Mouse (Mus musculus): ENCODE data around the gene G6pc. TPM values are rescaled to one million over a fixed set of nuclear protein-coding genes. Genes with fewer than 3 reads are reported as not detected.
"Not testable (repeated sequence)": the region's sequence is repeated elsewhere in the genome, so short reads cannot be mapped to it uniquely, and the experiment has no call there.

G6pc gene
- polyA plus RNA-seq (2015; fragmentation: Nextera tagmentation; extraction: Ambion mirVana) = not detected in 2 replicates

DNA sequence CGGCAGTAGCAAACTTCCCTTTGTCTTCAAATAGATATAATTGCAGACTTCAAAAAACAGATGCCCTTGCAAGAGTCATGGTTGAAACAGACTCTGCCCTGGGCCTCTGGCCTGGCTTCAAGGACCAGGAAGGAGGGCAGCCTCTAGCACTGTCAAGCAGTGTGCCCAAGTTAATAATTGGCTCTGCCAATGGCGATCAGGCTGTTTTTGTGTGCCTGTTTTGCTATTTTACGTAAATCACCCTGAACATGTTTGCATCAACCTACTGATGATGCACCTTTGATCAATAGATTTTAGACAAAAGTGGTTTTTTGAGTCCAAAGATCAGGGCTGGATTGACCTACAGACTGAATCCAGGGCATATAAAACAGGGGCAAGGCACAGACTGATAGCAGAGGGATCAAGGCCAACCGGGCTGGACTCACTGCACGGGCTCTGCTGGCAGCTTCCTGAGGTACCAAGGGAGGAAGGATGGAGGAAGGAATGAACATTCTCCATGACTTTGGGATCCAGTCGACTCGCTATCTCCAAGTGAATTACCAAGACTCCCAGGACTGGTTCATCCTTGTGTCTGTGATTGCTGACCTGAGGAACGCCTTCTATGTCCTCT lies at the start of gene G6pc:
Gene G6pc (plus strand): TSS at position 236 of the 610 bp plus-strand sequence.
- WGBS (ENCODE audit: insufficient replicate concordance) = 68% methylated on average over 8 of the region's 8 CpGs

GRCm38 (mm10) chr11:101323609-101324008 lies 43.8 kb upstream of the G6pc start:
- H3K9ac ChIP-seq = no peak overlapping the region
- H3K36me3 ChIP-seq (replicated peaks) = peaks cover 88% of the 10 kb centered on the region
- H3K27ac ChIP-seq (replicated peaks) = no peak overlapping the region
- peak; percentile 29; the same call in 1 of the 2 replicates for ATAC-seq (ENCODE audit: insufficient read depth)
- no peaks in the 10 kb centered on the region for H3K9me3 ChIP-seq (replicated peaks)
- no peak overlapping the region for H3K4me3 ChIP-seq (replicated peaks)
- H3K4me2 ChIP-seq = no peak overlapping the region
- peaks cover 13% of the 10 kb centered on the region for H3K4me1 ChIP-seq (replicated peaks)
- no peaks in the 10 kb centered on the region for H3K27me3 ChIP-seq
- WGBS (ENCODE audit: insufficient replicate concordance) = 29% methylated on average over 4 of the region's 4 CpGs

More for the DNA sequence above, at the start of gene G6pc:
- Histone ChIP-seq H3K4me1 (replicated peaks) (peaks cover 16% of the 10 kb centered on the region), H3K4me2 (no peak within 1 kb of the TSS), H3K36me3 (replicated peaks) (no peaks in the 10 kb centered on the region), H3K4me3 (replicated peaks) (no peak within 1 kb of the TSS), H3K27me3 (peaks cover 7% of the 10 kb centered on the region; the same call in 1 of the 2 replicates), H3K9ac (no peak within 1 kb of the TSS), H3K27ac (replicated peaks) (no peak within 1 kb of the TSS), H3K9me3 (replicated peaks) (no peaks in the 10 kb centered on the region)
- ATAC-seq (ENCODE audit: insufficient read depth) = no peak

- H3K9me3 ChIP-seq (replicated peaks) = no peaks in the 10 kb centered on the region
- H3K36me3 ChIP-seq (replicated peaks) = peaks cover 76% of the 10 kb centered on the region
- no peak within 1 kb of the TSS for H3K27ac ChIP-seq (replicated peaks)
- H3K4me1 ChIP-seq (replicated peaks) = peaks cover 3% of the 10 kb centered on the region; the same call in 1 of the 2 replicates
- WGBS (ENCODE audit: insufficient replicate concordance) = 81% methylated on average over 5 of the region's 5 CpGs
- H3K4me2 ChIP-seq = no peak within 1 kb of the TSS
- H3K4me3 ChIP-seq (replicated peaks) = no peak within 1 kb of the TSS
- no peak for ATAC-seq (ENCODE audit: insufficient read depth)
- no peak within 1 kb of the TSS for H3K9ac ChIP-seq
- no peaks in the 10 kb centered on the region for H3K27me3 ChIP-seq
Observed at GRCm38 (mm10) chr11:101324763-101325162, 42.6 kb upstream of the G6pc start, which contains the start of gene Aoc2. Aoc2 (plus strand) TSS chr11:101325063.

DNA sequence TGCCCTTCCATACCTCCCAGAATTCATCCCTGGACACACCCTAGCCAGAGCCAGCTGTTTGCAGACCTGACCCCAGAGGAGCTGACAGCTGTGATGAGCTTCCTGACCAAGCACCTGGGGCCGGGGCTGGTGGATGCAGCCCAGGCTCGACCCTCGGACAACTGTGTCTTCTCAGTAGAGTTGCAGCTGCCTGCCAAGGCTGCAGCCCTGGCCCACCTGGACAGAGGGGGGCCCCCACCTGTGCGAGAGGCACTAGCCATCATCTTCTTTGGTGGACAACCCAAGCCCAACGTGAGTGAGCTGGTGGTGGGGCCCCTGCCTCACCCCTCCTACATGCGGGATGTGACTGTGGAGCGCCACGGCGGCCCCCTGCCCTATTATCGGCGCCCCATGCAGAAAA lies 42.2 kb upstream of the G6pc start:
- H3K36me3 ChIP-seq (replicated peaks) = peaks cover 72% of the 10 kb centered on the region
- 87% methylated on average over 11 of the region's 11 CpGs for WGBS (ENCODE audit: insufficient replicate concordance)
- not testable (repeated sequence) for H3K27me3 ChIP-seq; H3K4me3 ChIP-seq (replicated peaks); ATAC-seq (ENCODE audit: insufficient read depth); H3K9me3 ChIP-seq (replicated peaks); H3K4me2 ChIP-seq; H3K4me1 ChIP-seq (replicated peaks); H3K9ac ChIP-seq; H3K27ac ChIP-seq (replicated peaks)

DNA sequence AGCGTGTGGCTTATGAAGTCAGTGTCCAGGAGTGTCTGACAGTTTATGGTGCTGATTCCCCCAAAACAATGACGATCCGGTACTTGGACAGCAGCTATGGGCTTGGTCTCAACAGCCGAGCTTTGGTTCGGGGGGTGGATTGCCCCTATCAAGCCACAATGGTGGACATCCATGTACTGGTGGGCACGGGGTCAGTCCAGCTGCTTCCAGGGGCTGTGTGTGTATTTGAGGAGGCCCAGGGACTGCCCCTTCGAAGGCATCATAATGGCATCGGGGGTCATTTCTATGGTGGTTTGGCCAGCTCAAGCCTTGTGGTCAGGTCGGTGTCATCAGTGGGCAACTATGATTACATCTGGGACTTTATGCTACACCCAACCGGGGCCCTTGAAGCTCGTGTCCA lies 41.2 kb upstream of the G6pc start:
- Histone ChIP-seq H3K9me3 (replicated peaks) (no peaks in the 10 kb centered on the region), H3K36me3 (replicated peaks) (peaks cover 62% of the 10 kb centered on the region), H3K4me3 (replicated peaks) (no peak overlapping the region), H3K4me2 (no peak overlapping the region), H3K4me1 (replicated peaks) (no peaks in the 10 kb centered on the region; the same call in 1 of the 2 replicates), H3K9ac (no peak overlapping the region), H3K27me3 (no peaks in the 10 kb centered on the region), H3K27ac (replicated peaks) (no peak overlapping the region)
- no peak for ATAC-seq (ENCODE audit: insufficient read depth)
- WGBS (ENCODE audit: insufficient replicate concordance) = 81% methylated on average over 11 of the region's 11 CpGs

- H3K27ac ChIP-seq (replicated peaks) = no peak overlapping the region
- H3K27me3 ChIP-seq = no peaks in the 10 kb centered on the region
- no peak for ATAC-seq (ENCODE audit: insufficient read depth)
- H3K9me3 ChIP-seq (replicated peaks) = no peaks in the 10 kb centered on the region
- no peak overlapping the region for H3K4me3 ChIP-seq (replicated peaks)
- 50% methylated on average over 3 of the region's 3 CpGs for WGBS (ENCODE audit: insufficient replicate concordance)
- no peaks in the 10 kb centered on the region; the same call in 1 of the 2 replicates for H3K4me1 ChIP-seq (replicated peaks)
- H3K9ac ChIP-seq = no peak overlapping the region
- no peak overlapping the region for H3K4me2 ChIP-seq
- H3K36me3 ChIP-seq (replicated peaks) = peaks cover 51% of the 10 kb centered on the region
Observed at GRCm38 (mm10) chr11:101327311-101327710, 40.0 kb upstream of the G6pc start.

GRCm38 (mm10) chr11:101328941-101329635 lies 38.3 kb upstream of the G6pc start:
- WGBS (ENCODE audit: insufficient replicate concordance) = 78% methylated on average over 6 of the region's 6 CpGs

DNA sequence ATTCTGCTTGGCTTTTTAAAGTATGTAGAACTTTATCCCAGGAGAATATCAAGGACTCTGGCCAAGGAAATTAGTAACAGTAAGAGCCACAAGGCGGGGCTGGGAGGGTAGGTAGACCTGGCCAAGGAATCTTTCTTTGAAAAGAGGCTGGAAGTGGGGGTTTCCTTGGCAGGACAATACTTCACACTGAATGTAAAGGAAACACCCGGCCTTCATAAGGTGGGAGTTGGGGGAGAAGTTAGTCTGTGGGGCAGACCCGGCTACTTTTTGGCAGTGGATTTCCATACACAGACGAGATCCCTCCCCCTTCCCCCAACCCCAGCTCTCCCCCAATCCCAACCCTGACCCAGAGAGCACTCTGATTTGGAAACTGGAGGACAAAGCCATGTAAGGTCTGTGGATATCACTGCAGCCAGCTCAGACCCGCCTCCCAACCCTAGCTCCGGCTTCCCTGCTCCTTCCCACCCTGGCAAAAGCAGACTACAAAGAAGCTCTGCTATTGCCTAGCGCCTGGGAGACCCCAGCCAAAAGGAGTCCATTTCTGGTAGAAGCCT lies 36.9 kb upstream of the G6pc start, which contains the start of gene Aoc3:
Gene Aoc3 (plus strand): TSS at position 235 of the 554 bp plus-strand sequence.
- WGBS (ENCODE audit: insufficient replicate concordance) = 61% methylated on average over 7 of the region's 7 CpGs
- Histone ChIP-seq H3K36me3 (replicated peaks) (peaks cover 19% of the 10 kb centered on the region), H3K4me1 (replicated peaks) (peaks cover 5% of the 10 kb centered on the region), H3K4me2 (no peak within 1 kb of the TSS), H3K27ac (replicated peaks) (no peak within 1 kb of the TSS), H3K27me3 (no peaks in the 10 kb centered on the region), H3K4me3 (replicated peaks) (no peak within 1 kb of the TSS), H3K9me3 (replicated peaks) (no peaks in the 10 kb centered on the region), H3K9ac (no peak within 1 kb of the TSS)
- no peak for ATAC-seq (ENCODE audit: insufficient read depth)

More at GRCm38 (mm10) chr11:101328941-101329635, 38.3 kb upstream of the G6pc start:
- no peaks in the 10 kb centered on the region for H3K27me3 ChIP-seq
- no peaks in the 10 kb centered on the region for H3K4me1 ChIP-seq (replicated peaks)
- no peak overlapping the region for H3K4me2 ChIP-seq
- peaks cover 33% of the 10 kb centered on the region for H3K36me3 ChIP-seq (replicated peaks)
- no peak overlapping the region for H3K4me3 ChIP-seq (replicated peaks)
- ATAC-seq (ENCODE audit: insufficient read depth) = no peak
- H3K27ac ChIP-seq (replicated peaks) = no peak overlapping the region
- H3K9ac ChIP-seq = no peak overlapping the region
- H3K9me3 ChIP-seq (replicated peaks) = no peaks in the 10 kb centered on the region

DNA sequence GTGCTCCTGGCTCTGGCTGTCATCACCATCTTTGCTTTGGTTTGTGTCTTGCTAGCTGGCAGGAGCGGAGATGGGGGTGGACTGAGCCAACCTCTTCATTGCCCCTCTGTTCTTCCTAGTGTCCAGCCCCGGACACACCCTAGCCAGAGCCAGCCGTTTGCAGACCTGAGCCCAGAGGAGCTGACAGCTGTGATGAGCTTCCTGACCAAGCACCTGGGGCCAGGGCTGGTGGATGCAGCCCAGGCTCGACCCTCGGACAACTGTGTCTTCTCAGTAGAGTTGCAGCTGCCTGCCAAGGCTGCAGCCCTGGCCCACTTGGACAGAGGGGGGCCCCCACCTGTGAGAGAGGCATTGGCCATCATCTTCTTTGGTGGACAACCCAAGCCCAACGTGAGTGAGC lies 36.4 kb upstream of the G6pc start:
- not testable (repeated sequence) for H3K9me3 ChIP-seq (replicated peaks); H3K4me1 ChIP-seq (replicated peaks); H3K9ac ChIP-seq; H3K4me3 ChIP-seq (replicated peaks); H3K27ac ChIP-seq (replicated peaks); H3K4me2 ChIP-seq; ATAC-seq (ENCODE audit: insufficient read depth); H3K27me3 ChIP-seq
- peaks cover 14% of the 10 kb centered on the region for H3K36me3 ChIP-seq (replicated peaks)
- 65% methylated on average over 6 of the region's 6 CpGs for WGBS (ENCODE audit: insufficient replicate concordance)

GRCm38 (mm10) chr11:101332537-101332936 lies 34.8 kb upstream of the G6pc start:
- Histone ChIP-seq H3K4me2 (no peak overlapping the region), H3K9me3 (replicated peaks) (no peaks in the 10 kb centered on the region), H3K27me3 (peaks cover 6% of the 10 kb centered on the region; the same call in 1 of the 2 replicates), H3K9ac (no peak overlapping the region), H3K36me3 (replicated peaks) (0 out of 2 replicates have a peak, but pooled peaks cover 7% of the 10 kb centered on the region), H3K4me1 (replicated peaks) (peaks cover 10% of the 10 kb centered on the region), H3K4me3 (replicated peaks) (no peak overlapping the region), H3K27ac (replicated peaks) (no peak overlapping the region)
- ATAC-seq (ENCODE audit: insufficient read depth) = no peak
- WGBS (ENCODE audit: insufficient replicate concordance) = 78% methylated on average over 3 of the region's 3 CpGs

- Histone ChIP-seq H3K4me3 (replicated peaks) (no peak overlapping the region), H3K9ac (no peak overlapping the region), H3K27ac (replicated peaks) (no peak overlapping the region), H3K36me3 (replicated peaks) (no peaks in the 10 kb centered on the region), H3K9me3 (replicated peaks) (no peaks in the 10 kb centered on the region), H3K4me1 (replicated peaks) (peaks cover 23% of the 10 kb centered on the region), H3K4me2 (no peak overlapping the region), H3K27me3 (peaks cover 6% of the 10 kb centered on the region; the same call in 1 of the 2 replicates)
- ATAC-seq (ENCODE audit: insufficient read depth) = no peak
- WGBS (ENCODE audit: insufficient replicate concordance) = 56% methylated on average over 10 of the region's 10 CpGs
Observed at GRCm38 (mm10) chr11:101334023-101334422, 33.3 kb upstream of the G6pc start.
